Mouse (Mus musculus) heart, adult 2 months (tissue): ENCODE results near the gene Gm20388.
"Not testable (repeated sequence)": the region's sequence is repeated elsewhere in the genome, so short reads cannot be mapped to it uniquely, and the experiment has no call there.

Experiments
- CTCF ChIP-seq: fragments of 200-600 bp; IDR thresholded peaks from 2 replicates; pipeline ENCODE4 v1.8.1; 2022; ENCODE audit warnings: antibody characterized with exemption, mild to moderate bottlenecking, moderate library complexity
- EP300 ChIP-seq: fragments of 200-500 bp; IDR thresholded peaks from 2 replicates; pipeline ENCODE4 v1.6.1; 2011; ENCODE audit warnings: low read depth, low read length, control low read depth; ENCODE audit not compliant: insufficient read depth
- POLR2A ChIP-seq: fragments of 200-500 bp; IDR thresholded peaks from 2 replicates; pipeline ENCODE4 v1.6.1; 2011; ENCODE audit warnings: mild to moderate bottlenecking, low read depth, low read length, control low read depth; ENCODE audit not compliant: insufficient read depth

- TF ChIP-seq CTCF, POLR2A, EP300: not testable (repeated sequence)
Measured at GRCm38 (mm10) chr8:123230326-123230725, 3319.7 kb downstream of the Gm20388 start.
